Mouse (Mus musculus) megakaryocyte progenitor cell, adult 5-6 weeks (primary cell): ENCODE data around the gene Dchs1. TPM values are rescaled to one million over a fixed set of nuclear protein-coding genes. Genes with fewer than 3 reads are reported as not detected.
A peak's percentile ranks its signal among the peaks of the same experiment; 100 is the strongest.
"Not testable (repeated sequence)": the region's sequence is repeated elsewhere in the genome, so short reads cannot be mapped to it uniquely, and the experiment has no call there.

Experiments
- ATAC-seq: replicated peaks from 2 replicates; pipeline ENCODE4 v1.8.0; 2016; ENCODE audit warnings: mild to moderate bottlenecking, moderate TSS enrichment, inconsistent platforms; ENCODE audit not compliant: poor library complexity
- total RNA-seq, 2 experiments: library from RNA; stranded (forward) in 1 of 2; stranded (reverse) in 1 of 2; fragments of 157-497, 149-512 nt in 1 of 2; fragments of 200-1000 nt in 1 of 2; gene quantifications; 2 replicates each; pipeline versions ENCODE4 v1.2.3 to v1.2.4; 2015 to 2017

Dchs1 gene
- total RNA-seq, 2 experiments from 2014 or later, result 0.07 TPM; not detected in 1

GRCm38 (mm10) chr7:105743926-105744590 lies 43.4 kb downstream of the Dchs1 start, which contains the start of gene Taf10:
Gene Taf10, minus strand, starts transcription at chr7:105744361.
- peak; percentile 95 for ATAC-seq

- ATAC-seq, result not testable (repeated sequence)
These were observed 44.1 kb downstream of the Dchs1 start for GRCm38 (mm10) chr7:105743246-105743925.

- ATAC-seq, result not testable (repeated sequence)
These were observed 44.8 kb downstream of the Dchs1 start for GRCm38 (mm10) chr7:105742539-105743215.

GRCm38 (mm10) chr7:105741978-105742377 lies 45.5 kb downstream of the Dchs1 start:
- no peak for ATAC-seq

GRCm38 (mm10) chr7:105740851-105741250 lies 46.6 kb downstream of the Dchs1 start:
- ATAC-seq, result no peak

- no peak for ATAC-seq
These were observed 47.2 kb downstream of the Dchs1 start for GRCm38 (mm10) chr7:105740089-105740795.

- peak; percentile 59 for ATAC-seq
These were observed 48.5 kb downstream of the Dchs1 start for GRCm38 (mm10) chr7:105738948-105739347.

GRCm38 (mm10) chr7:105738286-105738685 lies 49.2 kb downstream of the Dchs1 start:
- no peak for ATAC-seq

GRCm38 (mm10) chr7:105737648-105738047 lies 49.8 kb downstream of the Dchs1 start:
- no peak for ATAC-seq

GRCm38 (mm10) chr7:105736911-105737521 lies 50.4 kb downstream of the Dchs1 start, which contains the start of gene Rrp8:
Gene Rrp8, minus strand, starts transcription at chr7:105737385.
- ATAC-seq, result peak; percentile 8

- ATAC-seq, result peak; percentile 80
These were observed 51.1 kb downstream of the Dchs1 start, which contains the start of gene Ilk for GRCm38 (mm10) chr7:105736264-105736901. Gene Ilk, plus strand, starts transcription at chr7:105736592.

- ATAC-seq, result not testable (repeated sequence)
These were observed 52.0 kb downstream of the Dchs1 start for GRCm38 (mm10) chr7:105735464-105735863.

GRCm38 (mm10) chr7:105734826-105735225 lies 52.6 kb downstream of the Dchs1 start:
- ATAC-seq, result no peak

GRCm38 (mm10) chr7:105733836-105734235 lies 53.6 kb downstream of the Dchs1 start:
- no peak for ATAC-seq

- ATAC-seq, result no peak
These were observed 58.6 kb downstream of the Dchs1 start for GRCm38 (mm10) chr7:105728701-105729428.

GRCm38 (mm10) chr7:105726980-105727325 lies 60.5 kb downstream of the Dchs1 start:
- ATAC-seq, result no peak

GRCm38 (mm10) chr7:105726144-105726979 lies 61.1 kb downstream of the Dchs1 start:
- peak; percentile 96 for ATAC-seq

GRCm38 (mm10) chr7:105721916-105722315 lies 65.5 kb downstream of the Dchs1 start:
- no peak for ATAC-seq
